Mouse (Mus musculus) kidney, postnatal 4 days (tissue): ENCODE measurements at regions not wholly inside any gene's neighbourhood (a gene's known extent, or its start where the extent isn't known, plus 50 kb on each side); places are given as distances from the start of the nearest gene placed in this dataset.

ENCODE experiments used
- DNase-seq, 2 experiments: peaks; one replicate each; pipeline ENCODE4 v3.0.0; 2021; ENCODE audit warnings: mixed read lengths in 2 of 2

DNA sequence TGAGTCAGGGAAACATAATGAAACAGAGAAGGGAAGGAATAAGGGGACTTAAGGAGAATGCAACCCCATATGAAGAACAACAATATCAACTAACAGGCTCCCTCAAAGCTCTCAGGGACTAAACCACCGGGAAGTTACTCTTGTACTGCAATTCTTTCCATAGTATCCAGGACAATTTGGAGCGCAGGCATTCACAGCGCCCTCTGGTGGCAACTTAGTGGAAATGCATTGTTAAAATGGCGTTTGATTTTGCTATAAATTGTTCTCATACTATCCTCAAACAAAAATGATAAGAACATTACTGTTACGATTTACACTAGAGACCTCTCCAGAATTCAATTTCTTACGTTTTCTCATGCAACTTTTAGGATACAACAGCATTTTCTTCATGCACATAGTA lies 1126.1 kb downstream of the Pcdh9 start:
- DNase-seq = peak; percentile 3 to 6

- no peak for DNase-seq
Measured at GRCm38 (mm10) chr14:92754676-92755075, 1135.8 kb downstream of the Pcdh9 start.

DNA sequence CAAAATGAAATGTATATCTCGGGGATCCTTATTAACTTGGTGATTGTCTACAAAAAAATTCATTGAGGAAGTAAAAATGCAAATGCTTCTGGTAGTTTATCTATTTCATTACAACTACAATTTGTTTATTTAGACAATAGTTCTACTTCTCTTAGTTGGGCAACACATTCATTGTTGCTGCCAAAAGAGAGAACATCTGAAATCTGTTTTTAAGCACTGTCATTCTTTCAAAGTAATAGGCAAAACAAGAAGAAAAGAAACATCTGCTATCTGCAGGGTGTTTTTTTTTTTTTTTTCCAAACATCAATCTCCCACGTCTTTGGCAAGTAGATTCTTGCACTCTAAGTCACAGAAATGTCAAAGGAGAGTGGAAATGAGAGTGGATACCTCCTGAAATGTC lies 1172.8 kb downstream of the Pcdh9 start:
- DNase-seq = no peak

DNA sequence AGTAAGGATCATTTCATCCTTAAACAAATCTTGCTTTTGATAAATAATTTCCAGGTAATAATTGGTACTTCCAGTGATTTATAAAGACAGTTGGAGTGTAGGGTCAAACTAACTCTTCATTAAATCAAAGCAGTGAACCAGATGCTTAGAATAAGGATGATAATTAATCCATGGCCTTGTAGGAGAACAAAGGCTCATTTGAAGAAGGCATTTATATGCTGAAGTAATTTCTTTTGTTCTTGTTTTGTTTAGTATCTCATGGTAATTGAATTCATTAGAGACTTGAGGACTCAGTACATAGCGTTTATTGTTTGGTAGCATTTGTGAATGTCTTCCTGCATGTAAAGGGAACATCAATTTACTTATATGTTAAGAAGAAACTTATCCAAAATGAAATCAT lies 1202.3 kb downstream of the Pcdh9 start:
- no peak for DNase-seq

DNA sequence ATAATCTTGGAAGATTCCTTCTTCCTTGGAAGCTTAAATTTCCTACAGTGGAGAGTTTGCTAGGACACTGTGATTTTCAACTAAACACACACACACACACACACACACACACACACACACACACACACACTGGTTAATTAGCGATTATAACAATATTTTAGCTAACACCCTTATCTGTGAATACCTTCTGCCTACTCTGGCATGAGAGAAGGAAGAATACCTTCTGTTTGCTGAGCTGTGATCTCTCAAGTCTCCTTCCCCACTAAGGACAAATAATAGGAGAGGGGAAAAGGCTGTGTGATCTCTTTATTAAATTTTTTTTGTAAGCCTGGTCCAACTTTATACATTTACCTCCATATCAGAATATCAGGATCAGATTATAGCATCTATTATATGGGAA lies 1203.4 kb downstream of the Pcdh9 start:
- DNase-seq = no peak

DNA sequence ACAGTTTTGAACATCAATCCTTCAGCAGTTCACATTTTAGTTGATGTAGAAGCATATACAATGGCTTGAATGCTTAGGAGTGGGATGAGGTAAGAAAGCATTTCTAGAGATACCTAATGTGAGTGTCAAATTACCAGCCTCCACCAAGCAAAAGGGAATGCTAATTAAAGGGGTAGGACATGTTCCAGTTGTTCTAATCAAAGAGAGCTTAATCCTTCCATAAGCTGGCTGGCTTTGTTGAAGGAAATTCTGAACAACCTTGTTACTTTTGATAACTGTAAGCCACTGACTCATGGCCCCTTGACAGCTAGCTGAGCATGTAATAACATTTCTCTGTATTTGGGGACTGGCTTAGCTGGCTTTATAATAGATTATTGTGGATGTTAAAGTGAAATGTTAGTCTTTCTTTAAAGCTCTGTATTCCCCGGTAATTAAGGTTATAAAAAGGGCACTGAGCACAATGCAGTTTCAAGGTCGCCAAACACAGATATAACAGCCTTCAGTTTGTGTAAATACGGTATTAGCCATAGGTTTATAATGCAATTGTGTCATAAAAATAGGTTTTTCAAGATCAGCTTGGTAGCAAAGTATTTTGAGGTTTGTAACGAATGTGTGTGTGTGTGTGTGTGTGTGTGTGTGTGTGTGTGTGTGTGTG lies 1211.5 kb downstream of the Pcdh9 start:
- no peak for DNase-seq

- DNase-seq = no peak
Measured at GRCm38 (mm10) chr14:92674146-92674545, 1216.3 kb downstream of the Pcdh9 start.
